Mouse (Mus musculus) midbrain, embryonic 14.5 days (tissue): ENCODE measurements around the gene Il1rap. TPM values are rescaled to one million over a fixed set of nuclear protein-coding genes. Genes with fewer than 3 reads are reported as not detected.
A peak's percentile ranks its signal among the peaks of the same experiment; 100 is the strongest.

Experiments used
- ATAC-seq: fragments of 200-750 bp; cut with Nextera tagmentation; 2 replicates; pipeline ENCODE4 v1.8.0; 2017; ENCODE audit warnings: moderate number of reproducible peaks, moderate library complexity; ENCODE audit not compliant: low FRiP score, low TSS enrichment
- DNase-seq: peaks from one replicate; pipeline ENCODE4 v3.0.0-alpha.2; 2015
- H3K27ac ChIP-seq: fragments of 300-500 bp; sonication (generic); replicated peaks from 2 replicates; pipeline ENCODE4 v1.5.1; 2014; ENCODE audit warnings: mild to moderate bottlenecking, low read depth, low read length, moderate library complexity
- H3K27me3 ChIP-seq: fragments of 300-500 bp; sonication (generic); 2 replicates; pipeline ENCODE4 v1.6.1; 2014; ENCODE audit warnings: low read length, control low read depth, mixed read lengths; ENCODE audit not compliant: control insufficient read depth, insufficient read depth
- H3K36me3 ChIP-seq: fragments of 300-500 bp; sonication (generic); 2 replicates; pipeline ENCODE4 v1.6.1; 2014; ENCODE audit warnings: low read length, control low read depth; ENCODE audit not compliant: control insufficient read depth, insufficient read depth
- H3K4me1 ChIP-seq: fragments of 300-500 bp; sonication (generic); 2 replicates; pipeline ENCODE4 v1.6.1; 2014; ENCODE audit warnings: mild to moderate bottlenecking, antibody characterized with exemption, low read length, control low read depth; ENCODE audit not compliant: control insufficient read depth, insufficient read depth
- H3K4me2 ChIP-seq: fragments of 300-500 bp; sonication (generic); 2 replicates; pipeline ENCODE4 v1.6.1; 2014; ENCODE audit warnings: mild to moderate bottlenecking, low read length, moderate library complexity
- H3K4me3 ChIP-seq: fragments of 300-500 bp; sonication (generic); replicated peaks from 2 replicates; pipeline ENCODE4 v1.5.1; 2014; ENCODE audit warnings: low read depth, low read length
- H3K9ac ChIP-seq: fragments of 300-500 bp; sonication (generic); replicated peaks from 2 replicates; pipeline ENCODE4 v1.6.1; 2014; ENCODE audit warnings: mild to moderate bottlenecking, low read length, moderate library complexity
- H3K9me3 ChIP-seq: fragments of 300-500 bp; sonication (generic); 2 replicates; pipeline ENCODE4 v1.6.1; 2016; ENCODE audit warnings: low read length, control low read depth, mixed read lengths; ENCODE audit not compliant: control insufficient read depth
- WGBS: fragments of 180-500 bp; shearing (Covaris S2); extraction: QIAGEN DNeasy Blood & Tissue Kit; methylation state at CpG from one replicate; pipeline ENCODE4 v1.1.7; 2014; 5-methylcytosine and 5-hydroxymethylcytosine counted together
- polyA plus RNA-seq: library from polyadenylated mRNA; unstranded; fragments of >200 nt; fragmentation: Nextera tagmentation; extraction: Ambion mirVana; gene quantifications from 2 replicates; pipeline ENCODE4 v1.2.1, GENCODE M21; 2014

The Il1rap gene
- polyA plus RNA-seq, 1 experiment from 2014 or later, result 8.5 TPM

- no peak for ATAC-seq
- no peak overlapping the region for H3K27ac ChIP-seq
- H3K36me3 ChIP-seq, result no peaks in the 10 kb centered on the region
- no peak overlapping the region for H3K9ac ChIP-seq
- no peak for DNase-seq
- H3K4me1 ChIP-seq, result no peaks in the 10 kb centered on the region
- H3K4me2 ChIP-seq, result no peak overlapping the region
- H3K27me3 ChIP-seq, result no peaks in the 10 kb centered on the region
- no peaks in the 10 kb centered on the region for H3K9me3 ChIP-seq
- no peak overlapping the region for H3K4me3 ChIP-seq
- WGBS, result 85% methylated on average over 6 of the region's 6 CpGs
Observed at GRCm38 (mm10) chr16:26643077-26643476, 61.6 kb downstream of the Il1rap start.

- Histone ChIP-seq H3K4me3 (no peak overlapping the region), H3K27ac (no peak overlapping the region), H3K9ac (no peak overlapping the region), H3K9me3 (no peaks in the 10 kb centered on the region), H3K27me3 (no peaks in the 10 kb centered on the region), H3K36me3 (no peaks in the 10 kb centered on the region), H3K4me1 (no peaks in the 10 kb centered on the region), H3K4me2 (no peak overlapping the region)
- WGBS, result 84% methylated on average over 2 of the region's 2 CpGs
- DNase-seq (no peak), ATAC-seq (no peak)
Observed at GRCm38 (mm10) chr16:26646066-26646465, 64.6 kb downstream of the Il1rap start.

GRCm38 (mm10) chr16:26647036-26647435 is 65.5 kb downstream of the Il1rap start:
- no peaks in the 10 kb centered on the region for H3K27me3 ChIP-seq
- 86% methylated on average over 1 of the region's 1 CpGs for WGBS
- DNase-seq, result no peak
- ATAC-seq, result no peak
- no peaks in the 10 kb centered on the region for H3K4me1 ChIP-seq
- H3K27ac ChIP-seq, result no peak overlapping the region
- no peaks in the 10 kb centered on the region for H3K9me3 ChIP-seq
- H3K4me2 ChIP-seq, result no peak overlapping the region
- no peaks in the 10 kb centered on the region for H3K36me3 ChIP-seq
- no peak overlapping the region for H3K4me3 ChIP-seq
- no peak overlapping the region for H3K9ac ChIP-seq

GRCm38 (mm10) chr16:26662722-26663436 is 81.4 kb downstream of the Il1rap start:
- DNase-seq (peak; percentile 33), ATAC-seq (no peak)
- Histone ChIP-seq H3K9me3 (no peaks in the 10 kb centered on the region), H3K27ac (no peak overlapping the region), H3K4me3 (no peak overlapping the region), H3K4me2 (no peak overlapping the region), H3K36me3 (no peaks in the 10 kb centered on the region), H3K9ac (no peak overlapping the region), H3K4me1 (no peaks in the 10 kb centered on the region), H3K27me3 (no peaks in the 10 kb centered on the region)
- 68% methylated on average over 7 of the region's 7 CpGs for WGBS

GRCm38 (mm10) chr16:26666401-26666800 is 84.9 kb downstream of the Il1rap start:
- 93% methylated on average over 2 of the region's 2 CpGs for WGBS
- Histone ChIP-seq H3K4me1 (no peaks in the 10 kb centered on the region), H3K9ac (no peak overlapping the region), H3K9me3 (no peaks in the 10 kb centered on the region), H3K36me3 (no peaks in the 10 kb centered on the region), H3K4me3 (no peak overlapping the region), H3K4me2 (no peak overlapping the region), H3K27ac (no peak overlapping the region), H3K27me3 (no peaks in the 10 kb centered on the region)
- DNase-seq (no peak), ATAC-seq (no peak)

GRCm38 (mm10) chr16:26669081-26669480 is 87.6 kb downstream of the Il1rap start:
- no peaks in the 10 kb centered on the region for H3K27me3 ChIP-seq
- WGBS, result 92% methylated on average over 2 of the region's 2 CpGs
- no peak overlapping the region for H3K4me3 ChIP-seq
- no peak overlapping the region for H3K27ac ChIP-seq
- no peaks in the 10 kb centered on the region for H3K9me3 ChIP-seq
- no peak overlapping the region for H3K9ac ChIP-seq
- no peaks in the 10 kb centered on the region for H3K36me3 ChIP-seq
- DNase-seq, result no peak
- no peak overlapping the region for H3K4me2 ChIP-seq
- H3K4me1 ChIP-seq, result no peaks in the 10 kb centered on the region
- no peak for ATAC-seq

- H3K27ac ChIP-seq, result no peak overlapping the region
- no peaks in the 10 kb centered on the region for H3K4me1 ChIP-seq
- no peaks in the 10 kb centered on the region for H3K36me3 ChIP-seq
- H3K9me3 ChIP-seq, result no peaks in the 10 kb centered on the region
- H3K4me3 ChIP-seq, result no peak overlapping the region
- H3K4me2 ChIP-seq, result no peak overlapping the region
- WGBS, result 94% methylated on average over 2 of the region's 2 CpGs
- no peaks in the 10 kb centered on the region for H3K27me3 ChIP-seq
- DNase-seq (no peak), ATAC-seq (no peak)
- H3K9ac ChIP-seq, result no peak overlapping the region
Observed at GRCm38 (mm10) chr16:26680381-26680780, 98.9 kb downstream of the Il1rap start.

GRCm38 (mm10) chr16:26689771-26690170 is 108.3 kb downstream of the Il1rap start:
- no peaks in the 10 kb centered on the region for H3K27me3 ChIP-seq
- DNase-seq (peak; percentile 24), ATAC-seq (no peak)
- H3K4me2 ChIP-seq, result no peak overlapping the region
- H3K36me3 ChIP-seq, result no peaks in the 10 kb centered on the region
- H3K9me3 ChIP-seq, result no peaks in the 10 kb centered on the region
- WGBS, result 55% methylated on average over 2 of the region's 2 CpGs
- H3K27ac ChIP-seq, result no peak overlapping the region
- no peak overlapping the region for H3K9ac ChIP-seq
- no peak overlapping the region for H3K4me3 ChIP-seq
- no peaks in the 10 kb centered on the region for H3K4me1 ChIP-seq

GRCm38 (mm10) chr16:26691294-26691693 is 109.8 kb downstream of the Il1rap start:
- DNase-seq (peak; percentile 13), ATAC-seq (no peak)
- no peak overlapping the region for H3K9ac ChIP-seq
- H3K4me1 ChIP-seq, result no peaks in the 10 kb centered on the region
- no peak overlapping the region for H3K4me3 ChIP-seq
- no peak overlapping the region for H3K4me2 ChIP-seq
- H3K27me3 ChIP-seq, result no peaks in the 10 kb centered on the region
- whole genome bisulfite sequencing, result 69% methylated on average over 11 of the region's 11 CpGs
- H3K9me3 ChIP-seq, result no peaks in the 10 kb centered on the region
- no peaks in the 10 kb centered on the region for H3K36me3 ChIP-seq
- H3K27ac ChIP-seq, result no peak overlapping the region
